Mouse (Mus musculus) kidney, postnatal 10 days (tissue): Measurements from ENCODE around the gene Olfr724.
"Not testable (repeated sequence)": the region's sequence is repeated elsewhere in the genome, so short reads cannot be mapped to it uniquely, and the experiment has no call there.

Experiments
- DNase-seq: peaks from one replicate; pipeline ENCODE4 v3.0.0; 2021; ENCODE audit warnings: mixed read lengths

The Olfr724 gene

GRCm38 (mm10) chr14:49963174-49963573 is at the start of gene Olfr724:
Gene Olfr724, minus strand, starts transcription at chr14:49963274.
- DNase-seq, result not testable (repeated sequence)

- DNase-seq, result no peak
Measured at GRCm38 (mm10) chr14:49955890-49956289, 7.2 kb downstream of the Olfr724 start.

- DNase-seq, result not testable (repeated sequence)
Measured at GRCm38 (mm10) chr14:49931687-49932086, 31.4 kb downstream of the Olfr724 start, which contains the start of gene Olfr723. Gene Olfr723, minus strand, starts transcription at chr14:49931787.
